Mouse (Mus musculus): Measurements from ENCODE around the gene Ddx39b. TPM values are rescaled to one million over a fixed set of nuclear protein-coding genes. Genes with fewer than 3 reads are reported as not detected.

Gene Ddx39b
- polyA plus RNA-seq, 1 experiment from 2014 or later: 488 TPM

GRCm38 (mm10) chr17:35201787-35202186, 39.8 kb upstream of the Ddx39b start, which contains the start of gene Tnf:
TSS of gene Tnf (minus strand) at chr17:35202007.
- Histone ChIP-seq H3K27ac (no peak within 1 kb of the TSS), H3K4me2 (replicated peaks) (no peak within 1 kb of the TSS), H3K4me1 (no peaks in the 10 kb centered on the region), H3K27me3 (peaks cover 61% of the 10 kb centered on the region), H3K9ac (no peak within 1 kb of the TSS), H3K4me3 (no peak within 1 kb of the TSS), H3K9me3 (replicated peaks) (no peaks in the 10 kb centered on the region), H3K36me3 (no peaks in the 10 kb centered on the region)
- ATAC-seq (ENCODE audit: low FRiP score): no peak
- WGBS: 45% methylated on average over 13 of the region's 13 CpGs

DNA sequence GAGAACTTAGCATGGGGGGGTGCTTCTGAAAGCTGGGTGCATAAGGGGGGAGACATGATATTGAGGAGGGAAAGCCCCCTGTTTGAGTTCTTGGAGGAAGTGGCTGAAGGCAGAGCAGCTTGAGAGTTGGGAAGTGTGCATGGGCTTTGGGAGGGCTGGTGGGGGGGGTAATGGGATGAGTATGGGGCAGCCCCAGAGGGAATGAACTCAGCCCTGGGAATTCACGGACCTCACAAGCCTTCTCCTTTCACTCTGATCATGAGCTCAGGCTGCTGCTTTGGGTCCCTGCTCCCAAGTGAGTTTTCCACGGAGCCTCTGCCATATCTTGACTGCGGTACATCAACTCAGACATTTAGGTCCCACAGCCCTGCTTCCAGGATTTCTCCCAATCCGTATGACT, 39.1 kb upstream of the Ddx39b start:
- Histone ChIP-seq H3K27me3 (peaks cover 56% of the 10 kb centered on the region), H3K9ac (no peak overlapping the region), H3K4me2 (replicated peaks) (no peak overlapping the region), H3K36me3 (no peaks in the 10 kb centered on the region), H3K4me3 (no peak overlapping the region), H3K4me1 (no peaks in the 10 kb centered on the region), H3K9me3 (replicated peaks) (no peaks in the 10 kb centered on the region), H3K27ac (no peak overlapping the region)
- no peak for ATAC-seq (ENCODE audit: low FRiP score)
- 82% methylated on average over 4 of the region's 4 CpGs for WGBS

DNA sequence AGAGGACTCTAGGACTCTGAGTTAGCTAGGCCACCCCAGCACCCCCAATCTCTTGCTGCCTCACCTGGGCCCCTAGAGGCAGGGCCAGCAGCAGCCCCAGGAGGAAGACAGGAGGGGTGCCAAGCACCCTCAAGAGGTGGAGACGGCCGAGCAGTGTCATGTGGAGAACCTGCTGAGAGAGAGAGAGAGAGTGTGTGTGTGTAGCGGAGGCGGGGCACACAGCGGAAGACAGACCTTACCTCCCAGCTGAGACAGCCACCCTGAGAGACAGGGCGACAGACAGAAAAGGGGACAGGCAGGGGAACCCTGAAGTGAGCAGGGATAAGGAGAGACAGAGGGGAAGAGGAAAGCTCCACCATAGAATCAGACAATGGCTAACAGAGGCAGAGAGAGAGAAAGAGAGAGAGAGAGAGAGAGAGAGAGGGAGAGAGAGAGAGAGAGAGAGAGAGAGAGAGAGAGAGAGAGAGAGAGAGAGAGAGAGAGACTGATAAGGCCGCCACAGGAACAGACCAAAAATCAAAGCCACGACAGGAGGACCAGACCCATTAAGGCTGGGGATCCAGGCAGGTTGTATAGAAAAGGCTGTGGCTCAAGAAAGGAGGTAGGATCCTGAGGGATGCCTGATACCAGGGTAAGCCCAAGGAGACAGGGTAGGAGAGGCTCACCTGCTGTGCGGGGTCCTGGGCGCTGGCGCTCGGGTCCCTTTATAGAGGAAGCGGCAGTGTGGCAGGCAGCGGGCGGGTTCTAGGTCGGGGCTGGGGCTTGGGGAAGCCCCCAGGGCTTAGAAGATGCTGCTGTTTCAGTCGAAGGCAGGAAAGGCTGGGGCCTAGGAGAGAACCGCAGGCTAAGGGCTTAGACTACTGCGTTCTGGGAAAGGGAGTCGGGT, 36.8 kb upstream of the Ddx39b start, which contains the start of gene Lta:
TSS of gene Lta (minus strand) at position 858 of the 886 bp plus-strand sequence.
- Histone ChIP-seq H3K27me3 (peaks cover 45% of the 10 kb centered on the region), H3K4me3 (no peak within 1 kb of the TSS)
- 27% methylated on average over 20 of the region's 20 CpGs for WGBS

DNA sequence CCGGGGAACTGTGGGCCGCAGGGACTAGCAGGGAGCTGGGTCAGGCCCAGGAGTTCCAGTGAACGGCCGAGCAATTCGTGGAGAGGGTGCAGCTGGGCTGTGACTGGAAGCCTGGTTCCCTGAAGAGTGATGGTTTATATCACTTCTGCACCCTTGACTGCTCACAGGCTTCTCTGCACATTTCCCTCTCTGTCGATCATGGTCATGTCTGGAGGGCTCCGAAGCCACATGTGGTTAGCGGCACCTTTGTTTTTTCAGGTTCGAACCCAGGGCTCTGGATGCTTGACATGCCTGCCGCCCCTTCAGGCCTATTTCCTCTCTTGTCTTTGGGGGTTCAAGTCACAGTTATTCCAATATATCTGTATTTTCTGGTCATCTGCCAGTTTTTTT, 36.2 kb upstream of the Ddx39b start:
- peaks cover 42% of the 10 kb centered on the region for H3K27me3 ChIP-seq
- H3K27ac ChIP-seq: no peak overlapping the region
- H3K4me2 ChIP-seq (replicated peaks): no peak overlapping the region
- H3K9me3 ChIP-seq (replicated peaks): no peaks in the 10 kb centered on the region
- no peaks in the 10 kb centered on the region for H3K36me3 ChIP-seq
- H3K4me1 ChIP-seq: no peaks in the 10 kb centered on the region
- no peak for ATAC-seq (ENCODE audit: low FRiP score)
- 0 out of 2 replicates have a peak overlapping the region, but pooled peaks have one; percentile 18 for H3K9ac ChIP-seq
- WGBS: 57% methylated on average over 10 of the region's 10 CpGs
- no peak overlapping the region for H3K4me3 ChIP-seq

More for the DNA sequence above, 36.8 kb upstream of the Ddx39b start, which contains the start of gene Lta:
- H3K9ac ChIP-seq: 0 out of 2 replicates have a peak within 1 kb of the TSS, but pooled peaks have one; percentile 18
- no peaks in the 10 kb centered on the region for H3K9me3 ChIP-seq (replicated peaks)
- no peak for ATAC-seq (ENCODE audit: low FRiP score)
- H3K27ac ChIP-seq: no peak within 1 kb of the TSS
- H3K36me3 ChIP-seq: no peaks in the 10 kb centered on the region
- no peaks in the 10 kb centered on the region for H3K4me1 ChIP-seq
- no peak within 1 kb of the TSS for H3K4me2 ChIP-seq (replicated peaks)

GRCm38 (mm10) chr17:35209785-35210535, 31.6 kb upstream of the Ddx39b start:
- ATAC-seq (ENCODE audit: low FRiP score): no peak
- Histone ChIP-seq H3K36me3 (no peaks in the 10 kb centered on the region), H3K9ac (no peak overlapping the region), H3K4me2 (replicated peaks) (no peak overlapping the region), H3K4me3 (no peak overlapping the region), H3K27me3 (peaks cover 5% of the 10 kb centered on the region), H3K4me1 (no peaks in the 10 kb centered on the region), H3K27ac (no peak overlapping the region), H3K9me3 (replicated peaks) (no peaks in the 10 kb centered on the region)
- 76% methylated on average over 12 of the region's 12 CpGs for WGBS

- no peak overlapping the region for H3K27ac ChIP-seq
- no peaks in the 10 kb centered on the region; the same call in 1 of the 2 replicates for H3K27me3 ChIP-seq
- H3K36me3 ChIP-seq: no peaks in the 10 kb centered on the region
- H3K4me1 ChIP-seq: no peaks in the 10 kb centered on the region
- H3K4me3 ChIP-seq: no peak overlapping the region
- H3K4me2 ChIP-seq (replicated peaks): no peak overlapping the region
- WGBS: 86% methylated on average over 3 of the region's 3 CpGs
- ATAC-seq (ENCODE audit: low FRiP score): no peak
- H3K9me3 ChIP-seq (replicated peaks): no peaks in the 10 kb centered on the region
- H3K9ac ChIP-seq: no peak overlapping the region
These were observed 31.0 kb upstream of the Ddx39b start for GRCm38 (mm10) chr17:35210593-35210992.

DNA sequence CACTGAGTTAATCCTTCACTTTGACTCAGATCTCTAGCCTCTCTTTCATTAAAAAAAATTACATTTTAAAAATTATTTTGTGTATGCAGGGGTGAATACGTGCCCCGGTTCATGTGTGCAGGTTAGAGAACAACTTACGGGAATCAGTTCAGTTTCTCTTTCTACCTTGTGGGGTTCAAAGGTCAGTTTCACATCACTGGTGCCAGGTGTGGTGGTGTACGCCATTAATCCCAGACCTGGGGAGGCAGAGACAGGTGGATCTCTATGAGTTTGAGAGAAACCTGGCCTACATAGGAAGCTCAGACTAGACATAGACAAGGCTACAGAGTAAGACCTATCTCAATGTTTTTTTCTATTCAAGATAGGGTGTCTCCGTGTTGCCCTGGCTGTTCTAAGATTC, 28.5 kb upstream of the Ddx39b start:
- no peak overlapping the region for H3K27ac ChIP-seq
- no peaks in the 10 kb centered on the region for H3K4me1 ChIP-seq
- WGBS: 92% methylated on average over 5 of the region's 5 CpGs
- no peak overlapping the region for H3K4me2 ChIP-seq (replicated peaks)
- no peak overlapping the region for H3K4me3 ChIP-seq
- no peaks in the 10 kb centered on the region for H3K9me3 ChIP-seq (replicated peaks)
- H3K36me3 ChIP-seq: no peaks in the 10 kb centered on the region
- H3K27me3 ChIP-seq: no peaks in the 10 kb centered on the region; the same call in 1 of the 2 replicates
- ATAC-seq (ENCODE audit: low FRiP score): no peak
- no peak overlapping the region for H3K9ac ChIP-seq

- peaks cover 30% of the 10 kb centered on the region for H3K36me3 ChIP-seq
- 77% methylated on average over 18 of the region's 18 CpGs for WGBS
These were observed 22.9 kb upstream of the Ddx39b start for GRCm38 (mm10) chr17:35218516-35219193.

DNA sequence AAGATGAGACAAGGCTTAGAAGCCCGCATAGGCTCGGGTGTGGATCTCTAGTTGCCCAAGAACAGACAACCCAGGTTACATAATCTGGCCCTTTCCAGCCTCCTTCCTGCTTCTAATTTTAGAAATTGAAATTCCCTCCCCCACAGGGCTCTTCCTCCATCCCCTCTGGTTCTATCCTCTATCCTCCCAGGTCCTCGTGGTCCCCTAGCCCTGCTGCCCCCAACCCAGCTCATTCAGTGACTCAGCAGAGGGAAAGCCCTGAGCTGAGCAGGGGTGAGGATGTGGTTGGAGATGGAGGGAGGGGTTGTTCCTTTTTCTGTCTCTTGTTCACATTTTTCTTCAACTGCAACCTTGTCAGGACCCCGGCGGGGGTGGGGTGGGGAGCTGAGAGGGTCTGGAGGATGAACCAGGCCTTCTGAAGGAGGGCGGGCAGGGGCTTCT, 21.9 kb upstream of the Ddx39b start:
- no peak for ATAC-seq (ENCODE audit: low FRiP score)
- 82% methylated on average over 6 of the region's 6 CpGs for WGBS

More at GRCm38 (mm10) chr17:35218516-35219193, 22.9 kb upstream of the Ddx39b start:
- Histone ChIP-seq H3K9ac (no peak overlapping the region), H3K4me1 (peaks cover 4% of the 10 kb centered on the region; the same call in 1 of the 2 replicates), H3K9me3 (replicated peaks) (no peaks in the 10 kb centered on the region), H3K27me3 (no peaks in the 10 kb centered on the region), H3K4me3 (no peak overlapping the region), H3K27ac (no peak overlapping the region), H3K4me2 (replicated peaks) (no peak overlapping the region)
- no peak for ATAC-seq (ENCODE audit: low FRiP score)

GRCm38 (mm10) chr17:35220156-35220952, 21.2 kb upstream of the Ddx39b start, which contains the start of gene Gm16181:
TSS of gene Gm16181 (plus strand) at chr17:35220834.
- Histone ChIP-seq H3K27me3 (no peaks in the 10 kb centered on the region), H3K9ac (no peak within 1 kb of the TSS), H3K27ac (peak within 1 kb of the TSS; percentile 13), H3K36me3 (peaks cover 37% of the 10 kb centered on the region), H3K9me3 (replicated peaks) (no peaks in the 10 kb centered on the region), H3K4me3 (no peak within 1 kb of the TSS), H3K4me1 (peaks cover 4% of the 10 kb centered on the region; the same call in 1 of the 2 replicates), H3K4me2 (replicated peaks) (no peak within 1 kb of the TSS)
- 79% methylated on average over 28 of the region's 28 CpGs for WGBS
- ATAC-seq (ENCODE audit: low FRiP score): no peak

More for the DNA sequence above, 21.9 kb upstream of the Ddx39b start:
- H3K9ac ChIP-seq: no peak overlapping the region
- H3K36me3 ChIP-seq: peaks cover 30% of the 10 kb centered on the region
- no peak overlapping the region for H3K4me2 ChIP-seq (replicated peaks)
- no peak overlapping the region for H3K4me3 ChIP-seq
- H3K27me3 ChIP-seq: no peaks in the 10 kb centered on the region
- no peaks in the 10 kb centered on the region for H3K9me3 ChIP-seq (replicated peaks)
- H3K4me1 ChIP-seq: peaks cover 4% of the 10 kb centered on the region; the same call in 1 of the 2 replicates
- H3K27ac ChIP-seq: no peak overlapping the region

GRCm38 (mm10) chr17:35222299-35222698, 19.2 kb upstream of the Ddx39b start:
- Histone ChIP-seq H3K27me3 (no peaks in the 10 kb centered on the region), H3K9ac (no peak overlapping the region), H3K4me1 (peaks cover 4% of the 10 kb centered on the region; the same call in 1 of the 2 replicates), H3K9me3 (replicated peaks) (no peaks in the 10 kb centered on the region), H3K36me3 (peaks cover 43% of the 10 kb centered on the region), H3K27ac (no peak overlapping the region), H3K4me3 (no peak overlapping the region), H3K4me2 (replicated peaks) (no peak overlapping the region)
- 71% methylated on average over 6 of the region's 6 CpGs for WGBS
- ATAC-seq (ENCODE audit: low FRiP score): no peak
